In genomic region chr4:53591941-53592340, GRCm38 (mm10) we compare ENCODE assay signal across 10 mouse cellular contexts. TPM values are rescaled to one million over a fixed set of nuclear protein-coding genes. Genes with fewer than 3 reads are reported as not detected.
DNase-seq lines count a peak whose midpoint lies in the region; ATAC-seq and TF ChIP-seq lines count a peak whose summit lies in the region.
"Had no signal": no experiment of that assay in that cellular context is flagged by ENCODE, and none has a peak within 500 bp of the region (broad histone marks: within the 10 kb centered on the region; RNA-seq: fewer than 3 reads in every experiment).

No protein-coding gene starts in this region.

- DNase-seq in kidney, adult 18-20 months: peak; percentile 20
- DNase-seq in kidney, postnatal 10 days: no peak
- DNase-seq in midbrain, postnatal 0 days (ENCODE audit: low spot score): peak; percentile 24
- no peak for DNase-seq in stomach, postnatal 0 days (ENCODE audit: low spot score)
- DNase-seq: adrenal gland, postnatal 25 days; cerebellum, adult 18-20 months; thymus, adult 18-20 months had no signal

- WGBS in midbrain, postnatal 0 days: 56% methylated on average over 8 of the region's 8 CpGs
- 70% methylated on average over 8 of the region's 8 CpGs for WGBS in midbrain, embryonic 16.5 days
- 49% methylated on average over 8 of the region's 8 CpGs for WGBS in heart, embryonic 13.5 days
- 68% methylated on average over 8 of the region's 8 CpGs for WGBS in stomach, postnatal 0 days

- TF ChIP-seq EP300 in stomach, postnatal 0 days (optimal IDR thresholded peaks at IDR 0.05): no peak

- H3K9ac ChIP-seq in midbrain, postnatal 0 days (replicated peaks; ENCODE audit: low read length, poor library complexity, severe bottlenecking): no peak overlapping the region
- no peak overlapping the region for H3K9ac ChIP-seq in midbrain, embryonic 16.5 days (ENCODE audit: low read depth, low read length)
- H3K9ac ChIP-seq in heart, embryonic 13.5 days: no peak overlapping the region
- H3K9ac ChIP-seq in stomach, postnatal 0 days (ENCODE audit: low read length): no peak overlapping the region

- no peak overlapping the region for H3K4me3 ChIP-seq in midbrain, postnatal 0 days (ENCODE audit: low read depth, low read length)
- H3K4me3 ChIP-seq in midbrain, embryonic 16.5 days (ENCODE audit: low read depth, low read length): no peak overlapping the region
- H3K4me3 ChIP-seq in heart, embryonic 13.5 days: no peak overlapping the region
- no peak overlapping the region for H3K4me3 ChIP-seq in stomach, postnatal 0 days (ENCODE audit: low read depth, low read length)

- ATAC-seq in midbrain, postnatal 0 days (ENCODE audit: low FRiP score): no peak
- ATAC-seq in midbrain, embryonic 16.5 days: no peak
- peak; percentile 40; the same call in 1 of the 2 replicates for ATAC-seq in heart, embryonic 13.5 days (ENCODE audit: extremely low read depth, insufficient number of reproducible peaks, low FRiP score, low TSS enrichment)
- ATAC-seq in stomach, postnatal 0 days (ENCODE audit: low FRiP score, low TSS enrichment): no peak
- ATAC-seq in granulocyte monocyte progenitor cell, adult 5-6 weeks (replicated peaks; ENCODE audit: poor library complexity, severe bottlenecking): no peak

- H3K36me3 ChIP-seq in midbrain, postnatal 0 days (ENCODE audit: insufficient read depth, low read length): no peaks in the 10 kb centered on the region
- H3K36me3 ChIP-seq in midbrain, embryonic 16.5 days (ENCODE audit: control insufficient read depth, insufficient read depth, low read length): no peaks in the 10 kb centered on the region
- H3K36me3 ChIP-seq in heart, embryonic 13.5 days: no peaks in the 10 kb centered on the region
- H3K36me3 ChIP-seq in stomach, postnatal 0 days (ENCODE audit: control insufficient read depth, insufficient read depth, low read length): no peaks in the 10 kb centered on the region

- no peaks in the 10 kb centered on the region for H3K27me3 ChIP-seq in midbrain, postnatal 0 days (ENCODE audit: insufficient read depth, low read length)
- no peaks in the 10 kb centered on the region for H3K27me3 ChIP-seq in midbrain, embryonic 16.5 days (ENCODE audit: control insufficient read depth, insufficient read depth, low read depth, low read length)
- no peaks in the 10 kb centered on the region for H3K27me3 ChIP-seq in heart, embryonic 13.5 days (replicated peaks)
- H3K27me3 ChIP-seq in stomach, postnatal 0 days (ENCODE audit: control insufficient read depth, insufficient read depth, low read length): no peaks in the 10 kb centered on the region

- no peak for TF ChIP-seq CTCF in midbrain, postnatal 0 days (IDR thresholded peaks at IDR 0.05)
- no peak for TF ChIP-seq CTCF in stomach, postnatal 0 days (IDR thresholded peaks at IDR 0.05; ENCODE audit: low read depth)

- no peaks in the 10 kb centered on the region for H3K4me1 ChIP-seq in midbrain, postnatal 0 days (ENCODE audit: insufficient read depth, low read length)
- H3K4me1 ChIP-seq in midbrain, embryonic 16.5 days (ENCODE audit: control insufficient read depth, insufficient read depth, low read length): 0 out of 2 replicates have a peak, but pooled peaks cover 3% of the 10 kb centered on the region
- peaks cover 21% of the 10 kb centered on the region for H3K4me1 ChIP-seq in heart, embryonic 13.5 days
- H3K4me1 ChIP-seq in stomach, postnatal 0 days (replicated peaks; ENCODE audit: control insufficient read depth, insufficient read depth): no peaks in the 10 kb centered on the region

- H3K4me2 ChIP-seq in midbrain, postnatal 0 days (ENCODE audit: low read depth, low read length, poor library complexity, severe bottlenecking): no peak overlapping the region
- no peak overlapping the region for H3K4me2 ChIP-seq in midbrain, embryonic 16.5 days (ENCODE audit: low read length)
- no peak overlapping the region for H3K4me2 ChIP-seq in heart, embryonic 13.5 days
- H3K4me2 ChIP-seq in stomach, postnatal 0 days (replicated peaks; ENCODE audit: low read depth): no peak overlapping the region

- no peaks in the 10 kb centered on the region for H3K9me3 ChIP-seq in midbrain, postnatal 0 days (ENCODE audit: low read length)
- H3K9me3 ChIP-seq in midbrain, embryonic 16.5 days (replicated peaks; ENCODE audit: control insufficient read depth, low read length, poor library complexity, severe bottlenecking): no peaks in the 10 kb centered on the region
- H3K9me3 ChIP-seq in heart, embryonic 13.5 days: no peaks in the 10 kb centered on the region
- no peaks in the 10 kb centered on the region for H3K9me3 ChIP-seq in stomach, postnatal 0 days (ENCODE audit: control insufficient read depth, low read length)

- H3K27ac ChIP-seq in midbrain, postnatal 0 days (ENCODE audit: low read depth, low read length): no peak overlapping the region
- H3K27ac ChIP-seq in midbrain, embryonic 16.5 days (ENCODE audit: low read length): no peak overlapping the region
- peak overlapping the region; percentile 79 for H3K27ac ChIP-seq in heart, embryonic 13.5 days (replicated peaks)
- H3K27ac ChIP-seq in stomach, postnatal 0 days (replicated peaks): peak overlapping the region; percentile 24; the same call in 1 of the 2 replicates

RNA-seq across cellular contexts. Expression of gene Fsd1l, which starts 39.3 kb away (rescaled TPM):
- 25.3 and 38.6 TPM in 2 replicates for total RNA-seq in midbrain, postnatal 0 days (2014; rRNA removed)
- 16.8 and 23.8 TPM in 2 replicates for polyA plus RNA-seq in midbrain, postnatal 0 days (2015; fragmentation: Nextera tagmentation; extraction: Ambion mirVana)
- polyA plus RNA-seq in midbrain, embryonic 16.5 days (2015; fragmentation: Nextera tagmentation; extraction: Ambion mirVana): 35.9 and 39.8 TPM in 2 replicates
- polyA plus RNA-seq in heart, embryonic 13.5 days (2015; fragmentation: Nextera tagmentation; extraction: Ambion mirVana): 7.9 and 9.8 TPM in 2 replicates
- polyA plus RNA-seq in stomach, postnatal 0 days (2015; fragmentation: Nextera tagmentation; extraction: Ambion mirVana): 3.4 and 3.5 TPM in 2 replicates
- total RNA-seq in granulocyte monocyte progenitor cell, adult 5-6 weeks (2014; fragmentation: Nextera tagmentation): 7.6 and 8.7 TPM in 2 replicates
- total RNA-seq in granulocyte monocyte progenitor cell, adult 5-6 weeks (2017): 2.5 and 4.1 TPM in 2 replicates

Comparison
In these comparisons a context has a peak if more than half of its experiments do, and no peak if none do; other contexts are left out.
1. DNase-seq: peak in kidney, adult 18-20 months (single experiment) and midbrain, postnatal 0 days (single experiment); none in kidney, postnatal 10 days (single experiment) and stomach, postnatal 0 days (single experiment).
2. H3K27ac ChIP-seq: peak in heart, embryonic 13.5 days (single experiment) and stomach, postnatal 0 days (single experiment); none in midbrain, postnatal 0 days (single experiment) and midbrain, embryonic 16.5 days (single experiment).